Mouse (Mus musculus) cerebellum, adult 2 months (tissue): ENCODE results near the gene Ntn1. TPM values are rescaled to one million over a fixed set of nuclear protein-coding genes. Genes with fewer than 3 reads are reported as not detected.

Experiments
- DNase-seq, 2 experiments: peaks; one replicate each; pipeline ENCODE4 v3.0.0; 2021
- H3K27ac ChIP-seq: fragments of 200-500 bp; 2 replicates; pipeline ENCODE4 v1.5.1; 2012; ENCODE audit warnings: low read length, control low read depth, inconsistent platforms; ENCODE audit not compliant: insufficient read depth
- H3K27me3 ChIP-seq: fragments of 200-500 bp; 2 replicates; pipeline ENCODE4 v1.6.1; 2012; ENCODE audit warnings: inconsistent platforms, mild to moderate bottlenecking, low read length, moderate library complexity; ENCODE audit not compliant: control insufficient read depth, insufficient read depth
- H3K4me1 ChIP-seq: fragments of 200-500 bp; 2 replicates; pipeline ENCODE4 v1.6.1; 2011; ENCODE audit warnings: low read length; ENCODE audit not compliant: control insufficient read depth, insufficient read depth
- H3K4me3 ChIP-seq: fragments of 200-500 bp; replicated peaks from 2 replicates; pipeline ENCODE3; 2011; ENCODE audit warnings: mild to moderate bottlenecking, low read depth, low read length, control low read depth; ENCODE audit not compliant: insufficient read depth
- CTCF ChIP-seq: fragments of 200-500 bp; IDR thresholded peaks from 2 replicates; pipeline ENCODE4 v1.5.1; 2011; ENCODE audit warnings: low read depth, mild to moderate bottlenecking, control low read depth, low read length, moderate library complexity, borderline replicate concordance; ENCODE audit not compliant: insufficient read depth
- POLR2A ChIP-seq: fragments of 200-500 bp; IDR thresholded peaks from 2 replicates; pipeline ENCODE4 v1.6.1; 2011; ENCODE audit warnings: low read length, control low read depth, borderline replicate concordance; ENCODE audit not compliant: insufficient read depth
- WGBS: fragments of 180-500 bp; shearing (Covaris S2); methylation state at CpG from one replicate; pipeline ENCODE4 v1.1.7; 2018; 5-methylcytosine and 5-hydroxymethylcytosine counted together
- polyA plus RNA-seq: library from polyadenylated mRNA; depleted of rRNA; stranded (reverse); fragments of >200 nt; gene quantifications from 2 replicates; pipeline ENCODE4 v1.2.3, GENCODE M21; 2012

Gene Ntn1
- polyA plus RNA-seq, 1 experiment, result 22.0 TPM

- no peak for DNase-seq
- no peak overlapping the region for H3K27ac ChIP-seq
- H3K4me3 ChIP-seq, result no peak overlapping the region
- TF ChIP-seq POLR2A (no peak), CTCF (no peak)
- H3K27me3 ChIP-seq, result peaks cover 2% of the 10 kb centered on the region; the same call in 1 of the 2 replicates
- no peaks in the 10 kb centered on the region for H3K4me1 ChIP-seq
- WGBS, result 88% methylated on average over 5 of the region's 5 CpGs
Measured at GRCm38 (mm10) chr11:68436376-68436775, 35.8 kb upstream of the Ntn1 start.

- Histone ChIP-seq H3K4me3 (no peak overlapping the region), H3K27ac (no peak overlapping the region), H3K4me1 (no peaks in the 10 kb centered on the region), H3K27me3 (peaks cover 2% of the 10 kb centered on the region; the same call in 1 of the 2 replicates)
- TF ChIP-seq CTCF (no peak), POLR2A (no peak)
- 96% methylated on average over 4 of the region's 4 CpGs for WGBS
- no peak for DNase-seq
Measured at GRCm38 (mm10) chr11:68435601-68436000, 35.0 kb upstream of the Ntn1 start.

DNA sequence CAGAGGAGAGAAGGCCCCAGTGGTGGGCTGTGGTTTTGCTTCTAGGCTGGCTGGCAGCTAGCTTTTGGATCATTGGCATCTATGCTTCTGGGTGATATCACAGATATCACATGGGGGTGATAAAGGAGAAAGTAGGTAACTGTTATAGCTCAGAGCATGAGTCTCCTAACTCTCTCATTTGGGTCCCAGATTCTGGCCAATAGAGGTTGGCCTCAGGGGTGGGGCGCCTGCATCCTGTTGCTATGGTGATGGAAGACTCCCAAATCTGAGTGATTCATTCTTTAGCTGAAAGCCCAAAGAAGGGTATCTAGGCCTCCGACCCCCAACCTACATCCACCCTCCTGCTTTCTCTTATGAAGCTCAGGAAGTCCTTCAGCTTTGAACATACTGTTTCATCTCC, 34.1 kb upstream of the Ntn1 start:
- peaks cover 2% of the 10 kb centered on the region; the same call in 1 of the 2 replicates for H3K27me3 ChIP-seq
- TF ChIP-seq POLR2A, result no peak
- no peak for TF ChIP-seq CTCF
- 86% methylated on average over 2 of the region's 2 CpGs for WGBS
- no peak for DNase-seq
- no peak overlapping the region for H3K27ac ChIP-seq
- H3K4me3 ChIP-seq, result no peak overlapping the region
- H3K4me1 ChIP-seq, result no peaks in the 10 kb centered on the region

DNA sequence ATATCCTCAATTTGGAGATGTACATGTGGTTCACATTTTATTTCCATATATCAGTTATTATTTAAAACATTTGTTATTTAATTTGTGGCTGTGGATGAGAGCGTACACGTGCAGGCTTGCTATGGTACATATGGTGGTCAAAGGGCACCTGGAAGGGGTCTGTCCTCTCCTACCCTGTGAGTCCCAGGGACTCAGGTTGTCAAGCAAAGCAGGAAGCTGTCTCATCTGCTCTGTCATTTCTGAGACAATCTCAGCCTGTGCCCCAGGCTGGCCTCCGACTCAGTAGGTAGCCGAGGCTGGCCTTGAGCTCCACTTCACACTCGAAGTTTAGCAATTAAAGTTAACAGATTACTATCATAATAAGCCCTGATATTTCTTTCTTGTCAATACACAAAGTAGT, 32.9 kb upstream of the Ntn1 start:
- 84% methylated on average over 5 of the region's 5 CpGs for WGBS
- TF ChIP-seq POLR2A (no peak), CTCF (no peak)
- H3K27me3 ChIP-seq, result peaks cover 2% of the 10 kb centered on the region; the same call in 1 of the 2 replicates
- no peaks in the 10 kb centered on the region for H3K4me1 ChIP-seq
- no peak overlapping the region for H3K4me3 ChIP-seq
- H3K27ac ChIP-seq, result no peak overlapping the region
- no peak for DNase-seq

DNA sequence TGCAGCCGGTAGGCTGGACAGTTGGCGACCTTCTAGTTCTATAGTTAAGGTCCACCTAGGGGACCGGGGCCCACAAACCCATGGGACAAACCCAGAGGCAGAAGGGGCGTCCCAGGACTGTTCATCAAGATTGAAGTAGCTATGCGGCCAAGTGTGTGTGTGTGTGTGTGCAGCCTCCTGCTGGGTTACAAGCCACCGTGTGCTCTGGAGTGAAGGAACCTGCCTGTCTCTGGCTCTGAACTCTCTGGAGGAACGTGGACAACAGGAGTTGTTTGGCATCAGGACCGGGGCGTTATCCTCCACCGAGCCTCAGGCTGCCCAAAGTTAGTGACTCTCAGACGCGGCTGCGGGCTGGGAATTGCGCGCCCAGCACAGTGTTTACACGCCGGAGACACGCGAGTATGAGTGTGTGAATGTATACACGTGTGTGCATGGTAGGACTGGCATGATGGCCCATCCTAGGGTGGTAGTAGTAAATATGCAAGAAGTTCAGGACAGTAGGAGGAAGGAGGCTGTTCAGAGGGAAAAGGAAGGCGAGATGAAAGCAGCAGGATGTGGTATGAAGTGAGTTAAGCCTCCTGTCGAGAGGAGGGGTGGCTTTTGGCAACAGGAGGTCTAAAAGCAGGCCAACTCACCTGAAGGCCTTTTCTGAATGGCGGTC, 31.9 kb upstream of the Ntn1 start:
- Histone ChIP-seq H3K27me3 (peaks cover 2% of the 10 kb centered on the region; the same call in 1 of the 2 replicates), H3K4me1 (no peaks in the 10 kb centered on the region), H3K27ac (no peak overlapping the region), H3K4me3 (no peak overlapping the region)
- 36% methylated on average over 23 of the region's 23 CpGs for WGBS
- TF ChIP-seq POLR2A (no peak), CTCF (no peak)
- no peak for DNase-seq

GRCm38 (mm10) chr11:68431699-68432360, 31.2 kb upstream of the Ntn1 start, which contains the start of gene Pik3r5:
Gene Pik3r5 (plus strand): TSS chr11:68432121.
- Histone ChIP-seq H3K27me3 (peaks cover 2% of the 10 kb centered on the region; the same call in 1 of the 2 replicates), H3K27ac (no peak within 1 kb of the TSS), H3K4me1 (no peaks in the 10 kb centered on the region), H3K4me3 (peak within 1 kb of the TSS; percentile 29)
- 10% methylated on average over 35 of the region's 35 CpGs for WGBS
- peak in 1 of 2 experiments; percentile 13 for DNase-seq
- peak; percentile 36; the same call in 1 of the 2 replicates for TF ChIP-seq CTCF
- TF ChIP-seq POLR2A, result no peak

- Histone ChIP-seq H3K4me1 (no peaks in the 10 kb centered on the region), H3K27ac (no peak overlapping the region), H3K4me3 (no peak overlapping the region), H3K27me3 (peaks cover 2% of the 10 kb centered on the region; the same call in 1 of the 2 replicates)
- TF ChIP-seq POLR2A, result no peak
- no peak for TF ChIP-seq CTCF
- WGBS, result 74% methylated on average over 5 of the region's 5 CpGs
- no peak for DNase-seq
Measured at GRCm38 (mm10) chr11:68430662-68431061, 30.0 kb upstream of the Ntn1 start.
